Mouse (Mus musculus): ENCODE data around the gene Bcar1.

DNA sequence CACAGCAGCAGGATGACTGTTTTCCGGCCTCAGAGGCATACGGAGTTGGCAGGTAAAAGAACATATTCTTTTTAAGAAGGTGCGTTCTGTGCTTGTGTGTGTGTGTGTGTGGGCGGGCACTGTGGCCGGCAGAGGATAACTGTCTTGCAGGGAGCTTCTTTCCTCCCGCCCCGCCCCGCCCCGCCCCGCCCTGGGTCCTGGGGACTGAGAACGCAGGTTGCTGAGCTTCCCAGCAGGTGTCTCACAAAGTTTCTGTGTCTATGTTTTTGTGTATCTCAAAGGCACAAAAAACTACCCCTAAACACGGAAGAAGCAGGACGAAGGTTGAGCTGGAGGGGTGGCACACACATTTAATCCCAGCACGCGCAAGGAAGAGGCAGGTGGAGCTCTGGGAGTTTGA is 25.7 kb upstream of the Bcar1 start:
- no peak for TF ChIP-seq POLR2A (IDR thresholded peaks at IDR 0.05; ENCODE audit: low read depth, low read length)
- TF ChIP-seq CTCF (IDR thresholded peaks at IDR 0.05; ENCODE audit: extremely low read depth, insufficient read depth, insufficient read length, insufficient replicate concordance): no peak

All from spleen, adult 2 months (tissue).